Mouse (Mus musculus): ENCODE measurements around the gene Spdl1. TPM values are rescaled to one million over a fixed set of nuclear protein-coding genes. Genes with fewer than 3 reads are reported as not detected.

The Spdl1 gene
- total and polyA plus RNA-seq, 3 experiments = 45.2 to 72.8 (median 61.1) TPM

DNA sequence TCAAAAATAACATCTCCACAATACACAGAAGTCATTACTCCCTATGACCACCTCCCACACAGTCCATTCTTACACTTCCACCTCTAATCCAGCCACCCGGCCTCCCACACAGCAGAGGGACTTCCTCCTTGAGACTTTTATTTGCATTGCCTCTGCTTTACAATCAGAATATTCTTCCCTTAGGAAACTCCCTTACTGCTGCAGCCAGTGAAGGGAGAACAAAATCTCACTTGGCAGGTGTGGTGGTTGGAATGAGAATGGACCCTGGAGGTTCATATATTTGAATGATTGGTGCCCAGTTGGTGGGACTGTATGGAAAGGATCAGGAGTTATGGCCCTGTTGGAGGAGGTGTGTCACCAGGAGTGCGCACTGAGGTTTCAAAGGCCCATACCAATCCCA lies 57.4 kb downstream of the Spdl1 start (continued):
- 0 out of 2 replicates have a peak, but pooled peaks have one; percentile 61 for TF ChIP-seq CHD1 (IDR thresholded peaks at IDR 0.05; ENCODE audit: low read depth, low read length)
- TF ChIP-seq POLR2AphosphoS2 (IDR thresholded peaks at IDR 0.05; ENCODE audit: low read depth, low read length) = no peak
- TF ChIP-seq USF1 (IDR thresholded peaks at IDR 0.05; ENCODE audit: low read depth, low read length) = no peak
- peak; percentile 12; the same call in 1 of the 2 replicates for TF ChIP-seq CHD2 (IDR thresholded peaks at IDR 0.05; ENCODE audit: low read length)
- 0 out of 2 replicates have a peak, but pooled peaks have one; percentile 37 for TF ChIP-seq MAZ (IDR thresholded peaks at IDR 0.05; ENCODE audit: low read depth, low read length)
- TF ChIP-seq ZC3H11A (IDR thresholded peaks at IDR 0.05; ENCODE audit: low read depth, low read length) = no peak
- TF ChIP-seq GABPA (IDR thresholded peaks at IDR 0.05; ENCODE audit: insufficient replicate concordance, low read depth, low read length) = no peak
- TF ChIP-seq SIN3A (IDR thresholded peaks at IDR 0.05; ENCODE audit: low read length) = no peak
- TF ChIP-seq TCF12 (IDR thresholded peaks at IDR 0.05; ENCODE audit: low read depth, low read length) = peak; percentile 59; the same call in 1 of the 2 replicates
- no peak for TF ChIP-seq ZKSCAN1 (IDR thresholded peaks at IDR 0.05; ENCODE audit: borderline replicate concordance, low read depth, low read length)
- TF ChIP-seq ELF1 (IDR thresholded peaks at IDR 0.05; ENCODE audit: low read depth, low read length) = peak; percentile 75
- peak; percentile 53 for TF ChIP-seq BHLHE40 (IDR thresholded peaks at IDR 0.05; ENCODE audit: low read depth, low read length)
- TF ChIP-seq PAX5 (IDR thresholded peaks at IDR 0.05; ENCODE audit: low read length) = no peak
- TF ChIP-seq JUND (conservative IDR thresholded peaks at IDR 0.05; ENCODE audit: low read depth, low read length) = no peak
- peak; percentile 54 for TF ChIP-seq IRF4 (IDR thresholded peaks at IDR 0.05; ENCODE audit: low read depth, low read length)
- TF ChIP-seq ZMIZ1 (IDR thresholded peaks at IDR 0.05; ENCODE audit: low read depth, low read length) = 0 out of 2 replicates have a peak, but pooled peaks have one; percentile 28
- TF ChIP-seq ETS1 (conservative IDR thresholded peaks at IDR 0.05; ENCODE audit: low read depth, low read length) = peak; percentile 68; the same call in 1 of the 2 replicates
- peak; percentile 20; the same call in 1 of the 2 replicates for TF ChIP-seq HCFC1 (IDR thresholded peaks at IDR 0.05; ENCODE audit: low read depth, low read length)
- no peak for TF ChIP-seq JUN (IDR thresholded peaks at IDR 0.05; ENCODE audit: insufficient read depth, low read depth, low read length)

DNA sequence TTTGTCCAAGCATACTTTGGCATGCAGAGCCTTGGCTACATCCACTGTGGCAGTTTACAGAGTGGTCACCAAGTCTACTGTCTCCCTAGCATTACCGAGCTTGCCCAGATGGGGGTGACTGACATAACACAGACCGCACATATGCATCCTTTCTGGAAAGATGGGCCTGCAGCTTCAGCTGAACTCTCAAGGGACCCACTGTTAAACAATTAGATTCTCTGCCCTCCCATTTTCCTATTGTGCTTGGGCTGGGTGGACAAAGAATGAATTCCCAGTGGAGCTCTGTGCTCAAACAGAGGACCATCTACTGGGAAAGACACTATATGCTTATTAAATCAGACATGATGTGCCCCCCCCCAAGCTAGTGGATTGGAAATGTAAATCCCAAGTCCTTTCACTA lies 58.8 kb downstream of the Spdl1 start:
- Histone ChIP-seq H3K27ac (ENCODE audit: insufficient read depth, low read depth) (peak overlapping the region; percentile 96; the same call in 1 of the 2 replicates), H3K4me1 (ENCODE audit: control insufficient read depth in 1 of 2, insufficient read depth in 2 of 2) (peaks cover 69 to 97% of the 10 kb centered on the region in 2 experiments), H3K4me3 (replicated peaks in 1 of 3; ENCODE audit: low read depth in 2 of 3, low read length in 2 of 3, poor library complexity in 1 of 3) (no peak overlapping the region), H3K36me3 (replicated peaks in 1 of 2; ENCODE audit: control insufficient read depth in 1 of 2, insufficient read depth in 1 of 2, low read length in 1 of 2) (peaks cover 14 to 52% of the 10 kb centered on the region in 2 experiments), H3K9me3 (replicated peaks; ENCODE audit: low read length) (no peaks in the 10 kb centered on the region), H3K4me2 (ENCODE audit: insufficient read depth, low read depth, poor library complexity, severe bottlenecking) (peak overlapping the region; percentile 65), H3K27me3 (replicated peaks) (no peaks in the 10 kb centered on the region), H3K79me2 (replicated peaks; ENCODE audit: control insufficient read depth, extremely low read depth, insufficient read depth, poor library complexity, severe bottlenecking) (peaks cover 98% of the 10 kb centered on the region), H3K9ac (ENCODE audit: insufficient read depth, low read depth) (no peak overlapping the region)
- in situ Hi-C loops (cut with MboI; ENCODE audit: low pct_ligation_motif_present, low pct_unique_long_range_greater_than_20kb, low sequenced_read_pairs) (loop anchor here (5.0 kb wide), 1 partner anchor 47 kb away; no protein-coding TSS in a partner anchor), dilution Hi-C loops (cut with MboI; ENCODE audit: extremely low pct_ligation_motif_present, extremely low pct_unique_long_range_greater_than_20kb, low sequenced_read_pairs) (no loop called here)
- DNase-seq (ENCODE audit: extremely low read depth) = peak; percentile 81
- TF ChIP-seq GABPA (IDR thresholded peaks at IDR 0.05; ENCODE audit: insufficient replicate concordance, low read depth, low read length) (no peak), TBP (conservative IDR thresholded peaks at IDR 0.05; ENCODE audit: low read depth, low read length) (no peak), E2F4 (IDR thresholded peaks at IDR 0.05; ENCODE audit: insufficient replicate concordance, low read depth, low read length) (no peak), EP300 (IDR thresholded peaks at IDR 0.05; ENCODE audit: low read length) (peak; percentile 53), SMC3 (IDR thresholded peaks at IDR 0.05; ENCODE audit: low read depth, low read length) (peak; percentile 65), NRF1 (IDR thresholded peaks at IDR 0.05; ENCODE audit: low read depth, low read length) (no peak; the same call in 1 of the 2 replicates), POLR2AphosphoS2 (IDR thresholded peaks at IDR 0.05; ENCODE audit: low read depth, low read length) (no peak), KAT2A (IDR thresholded peaks at IDR 0.05; ENCODE audit: insufficient replicate concordance, low read length) (0 out of 2 replicates have a peak, but pooled peaks have one; percentile 59), USF1 (IDR thresholded peaks at IDR 0.05; ENCODE audit: low read depth, low read length) (no peak), MAX (IDR thresholded peaks at IDR 0.05; ENCODE audit: low read length) (no peak), ZC3H11A (IDR thresholded peaks at IDR 0.05; ENCODE audit: low read depth, low read length) (no peak), ZNF384 (IDR thresholded peaks at IDR 0.05; ENCODE audit: low read depth, low read length) (0 out of 2 replicates have a peak, but pooled peaks have one; percentile 11), MXI1 (IDR thresholded peaks at IDR 0.05; ENCODE audit: low read depth, low read length) (peak; percentile 65; the same call in 1 of the 2 replicates), IRF4 (IDR thresholded peaks at IDR 0.05; ENCODE audit: low read depth, low read length) (peak; percentile 59; the same call in 1 of the 2 replicates), ETS1 (conservative IDR thresholded peaks at IDR 0.05; ENCODE audit: low read depth, low read length) (peak; percentile 70), SIN3A (IDR thresholded peaks at IDR 0.05; ENCODE audit: low read length) (peak; percentile 63; the same call in 1 of the 2 replicates), RAD21 (IDR thresholded peaks at IDR 0.05; ENCODE audit: low read depth, low read length) (peak; percentile 54), UBTF (IDR thresholded peaks at IDR 0.05; ENCODE audit: low read depth, low read length) (no peak), ZKSCAN1 (IDR thresholded peaks at IDR 0.05; ENCODE audit: borderline replicate concordance, low read depth, low read length) (no peak), HCFC1 (IDR thresholded peaks at IDR 0.05; ENCODE audit: low read depth, low read length) (no peak), JUND (conservative IDR thresholded peaks at IDR 0.05; ENCODE audit: low read depth, low read length) (0 out of 2 replicates have a peak, but pooled peaks have one; percentile 33), TCF12 (IDR thresholded peaks at IDR 0.05; ENCODE audit: low read depth, low read length) (peak; percentile 64; the same call in 1 of the 2 replicates), POLR2A (IDR thresholded peaks at IDR 0.05; ENCODE audit: low read depth, low read length) (no peak), MYC (IDR thresholded peaks at IDR 0.05; ENCODE audit: low read depth, low read length) (peak; percentile 73; the same call in 1 of the 2 replicates), NELFE (IDR thresholded peaks at IDR 0.05; ENCODE audit: low read depth, low read length) (no peak), CTCF (conservative IDR thresholded peaks at IDR 0.05 in 1 of 2, IDR thresholded peaks at IDR 0.05 in 1 of 2; ENCODE audit: low read depth in 2 of 2, low read length in 2 of 2) (peak; percentile 33 to 67; a peak in 2 of 4 replicates), BHLHE40 (IDR thresholded peaks at IDR 0.05; ENCODE audit: low read depth, low read length) (peak; percentile 50; the same call in 1 of the 2 replicates)

Data from CH12.LX (cell line).